Mouse (Mus musculus): Measurements from ENCODE around the gene Lmtk2.

Gene Lmtk2

DNA sequence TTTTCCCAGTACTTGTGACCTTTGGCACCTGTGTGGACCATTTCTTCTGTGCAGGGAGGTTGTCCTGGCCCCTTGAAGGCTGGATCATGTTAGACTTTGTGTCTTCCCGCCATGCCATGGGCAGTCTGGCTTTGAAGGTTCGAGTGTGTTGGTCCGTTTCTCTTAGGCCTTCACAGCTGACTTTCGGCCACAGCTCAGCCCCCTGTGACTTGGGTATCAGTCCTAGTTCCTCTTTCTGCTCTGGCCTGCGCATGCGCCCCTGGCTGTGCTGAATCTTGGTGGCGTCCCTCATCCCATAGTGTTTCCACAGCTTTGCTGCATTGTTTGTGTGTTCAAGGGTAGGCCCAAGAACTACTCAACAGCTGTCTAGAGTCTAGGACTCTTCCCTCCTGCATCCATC lies 81.0 kb downstream of the Lmtk2 start:
- 90% methylated on average over 7 of the region's 7 CpGs for WGBS

GRCm38 (mm10) chr5:144182542-144183247 lies 82.5 kb downstream of the Lmtk2 start:
- WGBS: 63% methylated on average over 20 of the region's 20 CpGs

DNA sequence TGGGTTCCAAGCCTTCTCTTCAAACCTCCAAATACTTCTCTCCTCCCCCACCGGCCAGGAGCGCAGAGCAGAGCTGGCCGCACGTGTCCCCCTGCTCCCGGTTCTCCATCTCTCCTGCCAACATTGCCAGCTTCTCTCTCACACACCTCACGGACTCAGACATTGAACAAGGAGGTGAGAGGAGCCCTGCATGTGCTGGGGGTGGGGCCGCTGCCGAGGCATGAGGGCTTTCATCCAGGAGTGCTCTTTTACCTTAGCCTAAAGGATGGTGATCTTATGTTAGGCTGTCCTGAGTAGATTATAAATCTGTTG lies 83.0 kb downstream of the Lmtk2 start:
- WGBS: 71% methylated on average over 8 of the region's 8 CpGs

- WGBS: 72% methylated on average over 7 of the region's 7 CpGs
Observed at GRCm38 (mm10) chr5:144183647-144184335, 83.6 kb downstream of the Lmtk2 start.

DNA sequence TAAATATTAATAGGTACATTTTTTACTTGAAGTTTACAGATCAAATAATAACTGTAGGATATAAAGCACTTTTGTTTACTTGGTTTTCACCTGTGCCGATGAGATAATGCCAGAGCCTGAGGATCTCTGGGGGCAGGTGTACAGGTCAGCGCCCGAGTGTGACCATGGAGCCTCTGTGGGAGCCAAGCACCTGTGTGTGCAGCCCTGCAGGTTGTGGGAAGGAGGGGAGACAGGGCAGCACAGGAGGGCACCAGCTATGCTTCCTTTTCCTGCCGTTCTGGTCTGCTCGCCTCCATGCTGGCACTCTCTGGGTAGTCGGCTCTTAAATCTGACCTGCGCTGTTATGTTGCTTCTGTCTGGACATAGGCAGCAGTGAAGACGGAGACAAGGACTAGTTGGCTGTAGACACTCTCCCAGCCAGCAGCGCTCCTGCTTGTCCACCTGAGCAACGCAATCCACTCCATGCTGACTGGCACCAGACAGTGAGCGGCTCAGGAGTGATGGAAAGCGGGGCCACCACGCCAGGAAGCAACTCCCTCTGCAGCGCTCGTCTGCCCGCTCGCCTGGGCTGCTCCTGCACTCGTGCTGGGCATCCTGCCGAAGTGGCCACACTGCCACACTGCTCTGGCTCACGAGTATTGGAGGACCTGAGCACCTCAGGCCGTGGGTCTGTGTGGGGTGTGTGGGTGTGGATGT lies 84.3 kb downstream of the Lmtk2 start:
- 91% methylated on average over 21 of the region's 21 CpGs for WGBS

GRCm38 (mm10) chr5:144188422-144188821 lies 88.2 kb downstream of the Lmtk2 start:
- WGBS: 91% methylated on average over 6 of the region's 6 CpGs

GRCm38 (mm10) chr5:144189327-144189726 lies 89.1 kb downstream of the Lmtk2 start:
- 73% methylated on average over 7 of the region's 7 CpGs for WGBS

- WGBS: 10% methylated on average over 26 of the region's 26 CpGs
Observed at GRCm38 (mm10) chr5:144189950-144190583, 89.8 kb downstream of the Lmtk2 start, which contains the start of gene Bhlha15. Gene Bhlha15, plus strand, starts transcription at chr5:144190286.

- 71% methylated on average over 23 of the region's 23 CpGs for WGBS
Observed at GRCm38 (mm10) chr5:144191026-144191425, 90.8 kb downstream of the Lmtk2 start.

GRCm38 (mm10) chr5:144192673-144193072 lies 92.4 kb downstream of the Lmtk2 start:
- 63% methylated on average over 6 of the region's 6 CpGs for WGBS

- 91% methylated on average over 7 of the region's 7 CpGs for WGBS
Observed at GRCm38 (mm10) chr5:144194416-144194815, 94.2 kb downstream of the Lmtk2 start.

- WGBS: 77% methylated on average over 8 of the region's 8 CpGs
Observed at GRCm38 (mm10) chr5:144195567-144195966, 95.3 kb downstream of the Lmtk2 start.

DNA sequence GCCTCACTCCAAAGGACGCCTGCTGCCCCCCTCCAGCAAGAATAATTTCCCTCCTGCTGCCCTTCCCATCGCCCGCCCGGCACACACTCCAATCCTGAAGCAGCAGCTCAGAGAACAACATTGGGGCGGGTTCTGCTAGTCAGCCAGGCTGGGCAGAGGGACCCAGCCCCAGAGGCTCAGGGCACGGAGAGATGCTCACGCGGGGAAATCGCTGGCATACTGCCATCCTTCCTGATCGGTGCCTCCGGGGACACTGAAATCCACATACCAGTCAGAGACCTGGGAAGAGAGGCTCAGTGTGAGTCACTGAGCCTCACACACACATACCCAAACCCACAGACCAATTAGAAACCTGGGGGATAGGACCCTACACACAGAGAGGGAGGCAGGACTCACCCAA lies 100.4 kb downstream of the Lmtk2 start:
- WGBS: 57% methylated on average over 11 of the region's 11 CpGs

DNA sequence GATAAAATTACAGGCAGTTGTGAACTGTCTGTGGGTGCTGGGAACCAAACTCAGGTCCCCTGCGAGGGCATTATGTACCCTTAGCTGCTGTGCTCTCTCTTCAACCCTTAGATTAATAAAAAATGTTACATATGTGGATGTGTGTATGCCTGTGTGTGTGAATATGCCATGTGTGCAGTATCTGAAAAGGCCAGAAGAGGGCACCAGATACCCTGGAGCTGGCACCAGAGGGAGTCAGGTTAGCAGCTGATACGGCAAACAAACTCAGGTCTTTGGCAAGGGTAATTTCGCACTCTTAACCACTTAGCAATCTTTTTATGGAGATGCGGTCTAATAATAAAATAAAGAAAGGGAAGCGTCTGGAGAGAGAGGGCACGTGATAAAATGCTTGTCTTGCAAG lies 102.2 kb downstream of the Lmtk2 start:
- WGBS: 95% methylated on average over 6 of the region's 6 CpGs

DNA sequence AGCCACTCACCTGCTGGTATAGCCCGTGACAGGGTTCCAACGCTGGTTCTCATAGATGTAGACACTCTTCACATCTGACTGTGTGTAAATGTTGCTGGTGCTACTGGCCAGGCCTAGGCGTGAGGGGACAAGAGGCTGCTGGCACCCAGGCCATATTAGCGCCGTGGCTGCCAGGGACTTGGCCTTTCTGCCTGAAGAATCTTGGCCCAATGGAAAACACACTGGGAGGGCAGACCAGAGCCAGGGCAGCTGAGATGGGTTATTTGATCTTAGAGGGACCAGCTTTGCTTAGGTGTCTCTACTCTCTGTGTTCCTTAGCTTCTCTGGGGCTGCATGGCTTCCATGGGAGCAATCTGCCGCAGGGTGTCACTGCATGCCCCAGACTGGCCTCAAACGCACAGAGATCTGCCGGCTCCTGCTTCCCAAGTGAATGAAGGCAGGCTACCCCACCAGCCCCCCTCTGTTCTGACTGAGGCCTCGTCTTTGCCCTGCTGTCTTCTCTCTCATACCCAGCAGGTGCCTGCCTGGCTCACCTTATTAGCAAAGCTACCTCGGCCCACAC lies 103.2 kb downstream of the Lmtk2 start:
- 85% methylated on average over 10 of the region's 10 CpGs for WGBS

DNA sequence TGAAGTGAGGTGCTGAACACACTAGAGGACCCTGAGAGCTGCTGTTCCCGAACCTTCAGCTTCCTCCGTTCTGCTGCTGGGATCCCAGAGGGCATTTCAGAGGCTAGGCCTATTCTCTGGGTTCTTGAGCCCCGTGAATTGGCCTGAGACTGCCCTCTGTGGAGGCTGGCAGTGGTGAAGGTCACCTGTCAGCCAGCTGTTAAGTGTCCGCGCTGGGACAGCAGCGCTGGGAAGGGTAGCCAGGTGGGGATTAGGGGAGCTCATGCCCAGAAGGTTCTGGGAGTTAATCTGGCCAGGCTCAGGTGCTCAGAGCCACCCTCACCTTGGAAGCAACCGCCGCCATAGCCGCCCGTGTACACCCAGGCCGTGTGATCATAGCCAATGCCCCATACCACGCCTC lies 104.1 kb downstream of the Lmtk2 start:
- whole genome bisulfite sequencing: 95% methylated on average over 12 of the region's 12 CpGs

- 74% methylated on average over 10 of the region's 10 CpGs for WGBS
Observed at GRCm38 (mm10) chr5:144204911-144205310, 104.7 kb downstream of the Lmtk2 start.

DNA sequence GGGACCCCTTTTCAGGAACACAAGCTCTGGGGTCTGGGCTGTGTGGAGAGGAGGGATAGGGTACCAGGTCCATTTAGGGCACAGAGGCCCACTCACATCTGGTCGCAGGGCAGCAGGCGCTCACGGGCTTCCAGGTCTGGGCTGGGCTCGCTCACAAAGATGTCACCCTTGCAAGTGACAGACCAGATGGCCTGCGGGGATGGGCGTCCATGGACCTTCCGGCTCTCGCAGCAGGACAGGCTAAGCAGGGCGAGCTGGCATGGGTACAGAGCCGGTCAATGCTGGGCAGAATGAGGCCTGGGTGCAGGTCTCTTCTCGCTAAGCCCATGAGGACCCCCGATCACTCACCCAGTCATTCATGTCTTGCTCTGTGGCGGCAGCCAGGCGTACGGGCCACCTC lies 105.8 kb downstream of the Lmtk2 start:
- WGBS: 95% methylated on average over 15 of the region's 15 CpGs

DNA sequence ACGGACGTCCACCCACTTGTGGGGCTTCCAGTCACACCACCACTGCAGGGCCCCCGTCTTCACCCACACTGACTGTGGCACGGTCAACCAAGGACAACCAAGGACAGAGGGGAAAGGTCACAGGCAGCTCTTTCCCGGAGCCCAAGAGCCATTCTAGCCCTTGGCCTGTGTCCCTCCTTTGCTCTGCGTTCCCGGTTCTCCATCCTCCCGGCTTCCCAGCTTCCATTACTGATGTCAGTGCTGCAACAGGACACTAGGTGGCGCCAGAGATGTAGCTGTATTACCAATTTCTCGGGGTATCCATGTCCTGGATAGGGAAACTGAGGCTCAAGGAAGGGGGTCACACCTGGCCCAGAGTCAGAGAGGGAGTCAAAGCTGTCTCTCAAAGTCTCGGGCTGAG lies 107.2 kb downstream of the Lmtk2 start:
- 43% methylated on average over 11 of the region's 11 CpGs for WGBS

GRCm38 (mm10) chr5:144214453-144214852 lies 114.2 kb downstream of the Lmtk2 start:
- 34% methylated on average over 7 of the region's 7 CpGs for WGBS

DNA sequence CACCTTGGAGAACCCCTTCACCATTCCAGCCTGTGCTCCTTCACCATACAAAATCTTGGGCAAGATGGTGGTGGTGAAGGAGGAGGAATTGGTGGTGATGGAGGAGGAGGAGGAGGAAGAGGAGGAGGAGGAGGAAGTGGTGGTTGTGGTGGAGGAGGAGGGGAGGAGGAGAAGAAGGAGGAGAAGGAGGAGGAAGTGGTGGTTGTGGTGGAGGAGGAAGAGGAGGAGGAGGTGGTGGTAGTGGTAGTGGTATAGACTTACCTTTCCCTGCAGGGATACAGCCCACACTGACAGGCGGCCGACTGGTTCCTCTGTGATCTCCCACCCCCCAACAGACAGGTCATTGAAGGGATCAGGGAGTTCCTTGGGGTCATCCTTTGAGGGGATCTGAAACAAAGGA lies 115.8 kb downstream of the Lmtk2 start:
- 93% methylated on average over 2 of the region's 2 CpGs for WGBS

DNA sequence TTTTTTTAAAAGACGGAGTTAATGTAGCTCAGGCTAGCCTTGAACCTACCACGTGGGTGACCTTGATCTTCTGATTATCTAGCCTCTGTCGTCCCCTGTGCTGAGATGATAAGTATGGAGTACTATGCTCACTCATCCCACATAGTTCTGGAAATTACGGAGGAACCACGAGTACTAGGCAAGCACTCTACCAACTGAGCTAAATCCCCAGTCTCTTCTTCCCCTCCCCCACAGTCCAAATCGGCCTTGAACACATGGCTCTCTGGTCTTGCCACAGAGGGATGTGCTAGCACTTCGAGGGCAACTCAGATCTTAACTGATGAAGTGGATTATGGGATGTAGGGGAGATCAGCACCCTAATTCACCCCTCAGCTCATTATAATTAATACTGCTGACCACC lies 117.8 kb downstream of the Lmtk2 start:
- WGBS: 84% methylated on average over 7 of the region's 7 CpGs
